ENCODE assay signal across 22 mouse cellular contexts in the genomic region with DNA sequence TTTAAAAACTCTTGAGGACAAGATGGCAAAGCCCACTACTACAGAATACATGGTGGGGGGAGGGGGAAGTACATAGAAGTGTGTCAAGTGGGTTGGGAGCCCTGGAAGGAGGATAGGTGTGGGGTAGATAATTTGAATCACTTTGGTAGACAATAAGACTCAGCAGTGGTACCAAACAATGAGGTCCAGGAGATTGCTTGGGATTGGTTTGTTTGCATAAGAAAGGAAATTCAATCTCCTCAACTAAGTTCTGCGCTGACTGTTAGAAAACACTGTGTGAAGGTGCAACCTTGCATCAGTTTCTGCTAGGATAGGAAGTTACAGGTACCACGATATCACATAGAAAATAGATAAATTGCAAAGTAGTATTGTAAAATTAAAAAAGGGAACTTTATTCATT.
"Had no signal": no experiment of that assay in that cellular context is flagged by ENCODE, and none has a peak within 500 bp of the region (broad histone marks: within the 10 kb centered on the region; RNA-seq: fewer than 3 reads in every experiment).

No protein-coding gene starts in this region.

- H3K36me3 ChIP-seq: liver, embryonic 15.5 days; lung, embryonic 15.5 days; midbrain, embryonic 10.5 days; midbrain, embryonic 12.5 days; neural tube, embryonic 13.5 days; neural tube, embryonic 15.5 days; stomach, embryonic 15.5 days had no signal

- H3K9ac ChIP-seq: liver, embryonic 15.5 days; liver, postnatal 0 days; lung, embryonic 15.5 days; midbrain, embryonic 12.5 days; neural tube, embryonic 13.5 days; neural tube, embryonic 15.5 days; stomach, embryonic 15.5 days had no signal

- H3K27me3 ChIP-seq: liver, embryonic 15.5 days; lung, embryonic 15.5 days; midbrain, embryonic 12.5 days; neural tube, embryonic 13.5 days; neural tube, embryonic 15.5 days; stomach, embryonic 15.5 days had no signal

- ATAC-seq: liver, postnatal 0 days; midbrain, embryonic 16.5 days had no signal

- H3K27ac ChIP-seq: liver, embryonic 15.5 days; lung, embryonic 15.5 days; midbrain, embryonic 10.5 days; midbrain, embryonic 12.5 days; neural tube, embryonic 13.5 days; neural tube, embryonic 15.5 days; stomach, embryonic 15.5 days; stomach, postnatal 0 days had no signal

- H3K4me2 ChIP-seq: liver, embryonic 15.5 days; lung, embryonic 15.5 days; midbrain, embryonic 12.5 days; neural tube, embryonic 13.5 days; neural tube, embryonic 15.5 days; stomach, embryonic 15.5 days had no signal

- DNase-seq: liver, postnatal 0 days; lung, adult 2 months; lung, postnatal 10 days; lung, postnatal 4 days; retina, postnatal 1 day; right cerebral cortex, adult 18-20 months; right cerebral cortex, postnatal 25 days; right cerebral cortex, postnatal 4 days; spleen, adult 18-20 months; thymus, adult 2 months; thymus, postnatal 25 days; thymus, postnatal 4 days had no signal

- H3K9me3 ChIP-seq: liver, embryonic 15.5 days; lung, embryonic 15.5 days; midbrain, embryonic 10.5 days; midbrain, embryonic 12.5 days; neural tube, embryonic 13.5 days; neural tube, embryonic 15.5 days; stomach, embryonic 15.5 days had no signal

- H3K4me3 ChIP-seq: liver, embryonic 15.5 days; lung, embryonic 15.5 days; midbrain, embryonic 10.5 days; midbrain, embryonic 12.5 days; myocyte; neural tube, embryonic 13.5 days; neural tube, embryonic 15.5 days; stomach, embryonic 15.5 days had no signal

- H3K4me1 ChIP-seq: liver, embryonic 15.5 days; lung, embryonic 15.5 days; midbrain, embryonic 10.5 days; midbrain, embryonic 12.5 days; neural tube, embryonic 13.5 days; neural tube, embryonic 15.5 days; stomach, embryonic 15.5 days had no signal
